Mouse (Mus musculus): ENCODE measurements at regions not wholly inside any gene's neighbourhood (a gene's known extent, or its start where the extent isn't known, plus 50 kb on each side); places are given as distances from the start of the nearest gene placed in this dataset.

DNA sequence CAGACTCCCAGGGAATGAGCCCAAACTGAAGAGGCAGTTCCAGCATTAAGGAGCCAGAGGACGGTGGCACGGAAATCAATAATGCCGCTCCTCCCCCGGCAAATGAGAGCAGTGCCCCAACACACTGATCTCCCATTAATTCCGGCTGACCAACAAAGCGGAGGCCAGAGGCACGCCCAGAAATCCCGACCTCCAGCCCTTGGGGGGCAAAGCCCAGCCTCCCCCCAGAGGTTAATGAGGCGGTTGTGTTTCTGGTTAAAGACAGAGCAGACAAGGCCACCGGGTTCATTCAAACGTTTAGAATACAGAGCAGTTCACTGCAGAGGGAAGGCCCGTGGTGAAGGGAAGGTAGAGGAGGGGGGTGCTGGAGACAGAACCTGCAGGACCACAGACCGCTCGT is 149.9 kb upstream of the Tshz3 start:
- Histone ChIP-seq H3K36me3 (no peaks in the 10 kb centered on the region), H3K27me3 (peaks cover 7% of the 10 kb centered on the region; the same call in 1 of the 2 replicates), H3K9ac (no peak overlapping the region), H3K4me3 (no peak overlapping the region), H3K9me3 (no peaks in the 10 kb centered on the region), H3K27ac (no peak overlapping the region), H3K4me2 (peak overlapping the region; percentile 16; the same call in 1 of the 2 replicates), H3K4me1 (peaks cover 12% of the 10 kb centered on the region)
- WGBS, result 28% methylated on average over 14 of the region's 14 CpGs
- ATAC-seq (ENCODE audit: insufficient number of reproducible peaks, insufficient read depth, low FRiP score, low TSS enrichment, low read depth), result no peak

DNA sequence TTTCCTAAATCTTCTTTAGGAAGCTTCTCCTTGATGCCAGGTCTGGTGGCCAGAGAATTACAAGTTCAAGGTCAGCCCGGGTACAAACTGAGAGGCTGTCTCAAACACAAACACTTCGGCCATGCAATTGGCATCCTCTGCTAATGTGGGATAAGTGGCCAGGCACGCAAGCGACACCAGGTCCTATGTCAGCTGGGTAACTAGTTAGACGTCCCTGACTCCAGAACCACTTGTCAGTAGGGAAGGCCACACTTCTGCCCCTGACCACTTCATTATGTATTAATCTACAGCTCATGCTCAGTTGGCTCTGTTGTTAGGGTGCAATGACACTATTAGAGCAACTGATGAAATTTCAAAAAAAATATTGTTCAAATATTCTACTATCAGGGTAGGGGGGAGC is 149.5 kb upstream of the Tshz3 start:
- no peak overlapping the region for H3K4me3 ChIP-seq
- H3K4me2 ChIP-seq, result no peak overlapping the region
- H3K4me1 ChIP-seq, result peaks cover 12% of the 10 kb centered on the region
- WGBS, result 73% methylated on average over 5 of the region's 5 CpGs
- no peaks in the 10 kb centered on the region for H3K36me3 ChIP-seq
- ATAC-seq (ENCODE audit: insufficient number of reproducible peaks, insufficient read depth, low FRiP score, low TSS enrichment, low read depth), result no peak
- no peak overlapping the region for H3K27ac ChIP-seq
- H3K9me3 ChIP-seq, result no peaks in the 10 kb centered on the region
- peaks cover 7% of the 10 kb centered on the region; the same call in 1 of the 2 replicates for H3K27me3 ChIP-seq
- H3K9ac ChIP-seq, result no peak overlapping the region

DNA sequence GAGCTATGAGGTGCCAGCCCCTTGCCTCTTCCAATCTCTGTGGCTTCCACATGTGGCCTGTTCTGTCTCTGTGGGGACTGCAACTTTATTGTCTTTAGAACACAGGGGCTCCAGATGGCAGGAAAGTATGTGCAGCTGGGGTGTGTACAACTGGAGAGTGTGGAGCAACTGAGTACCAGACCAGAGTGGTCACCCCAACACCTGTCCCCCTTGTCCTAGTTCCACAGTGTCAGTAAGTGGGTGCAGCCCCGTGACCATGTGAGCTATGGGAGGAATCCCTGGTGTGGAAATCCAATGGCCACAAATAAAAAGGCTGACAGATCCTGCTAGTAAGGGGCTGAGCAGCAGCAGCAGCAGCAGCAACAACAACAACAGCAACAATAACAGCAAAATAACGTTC is 126.9 kb upstream of the Tshz3 start:
- WGBS, result 78% methylated on average over 2 of the region's 2 CpGs
- Histone ChIP-seq H3K27ac (no peak overlapping the region), H3K4me2 (no peak overlapping the region), H3K36me3 (no peaks in the 10 kb centered on the region), H3K27me3 (no peaks in the 10 kb centered on the region), H3K4me1 (no peaks in the 10 kb centered on the region), H3K9ac (no peak overlapping the region), H3K4me3 (no peak overlapping the region), H3K9me3 (no peaks in the 10 kb centered on the region)
- no peak for ATAC-seq (ENCODE audit: insufficient number of reproducible peaks, insufficient read depth, low FRiP score, low TSS enrichment, low read depth)

GRCm38 (mm10) chr7:36582074-36582473 is 115.8 kb upstream of the Tshz3 start:
- 88% methylated on average over 6 of the region's 6 CpGs for WGBS
- H3K4me3 ChIP-seq, result no peak overlapping the region
- H3K4me1 ChIP-seq, result no peaks in the 10 kb centered on the region
- no peak overlapping the region for H3K27ac ChIP-seq
- no peaks in the 10 kb centered on the region for H3K9me3 ChIP-seq
- H3K4me2 ChIP-seq, result no peak overlapping the region
- ATAC-seq (ENCODE audit: insufficient number of reproducible peaks, insufficient read depth, low FRiP score, low TSS enrichment, low read depth), result no peak
- no peak overlapping the region for H3K9ac ChIP-seq
- H3K36me3 ChIP-seq, result no peaks in the 10 kb centered on the region
- H3K27me3 ChIP-seq, result no peaks in the 10 kb centered on the region

DNA sequence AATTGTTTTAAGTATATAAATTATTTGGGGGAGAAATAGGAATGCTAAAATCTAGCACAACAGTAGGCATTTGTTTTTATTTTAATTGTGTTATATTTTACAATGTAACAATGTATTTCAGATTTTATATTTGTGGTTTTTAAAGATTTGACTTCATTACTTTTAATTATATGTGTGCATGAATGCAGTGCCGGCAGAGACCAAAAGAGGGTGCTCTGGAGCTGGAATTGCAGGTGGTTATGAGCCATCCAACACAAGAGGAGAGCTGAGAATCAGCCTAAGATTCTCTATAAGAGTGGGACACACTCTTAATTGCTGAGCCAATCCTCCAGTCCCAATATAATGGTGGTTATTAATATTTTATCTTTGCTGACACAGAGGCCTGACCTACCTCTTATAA is 112.9 kb upstream of the Tshz3 start:
- 67% methylated on average over 1 of the region's 1 CpGs for WGBS
- no peak for ATAC-seq (ENCODE audit: insufficient number of reproducible peaks, insufficient read depth, low FRiP score, low TSS enrichment, low read depth)

DNA sequence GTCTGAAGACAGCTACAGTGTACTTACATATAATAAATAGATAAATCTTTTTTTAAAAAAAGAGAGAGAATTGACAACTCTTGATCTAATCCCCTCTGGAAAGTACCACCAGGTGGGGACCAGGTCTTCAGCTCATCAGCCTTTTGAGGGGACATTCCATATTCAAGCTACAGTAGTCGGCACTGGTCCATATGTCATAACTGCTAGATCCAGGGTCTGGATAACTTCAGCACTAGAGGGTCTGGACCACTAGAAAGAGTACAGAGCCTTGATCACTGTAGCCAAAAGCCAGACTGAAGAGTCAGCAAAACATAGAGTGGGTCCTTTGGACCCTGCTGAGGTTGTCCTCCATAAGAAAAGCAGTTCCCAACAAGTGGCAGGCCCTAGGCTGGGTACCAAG is 106.4 kb upstream of the Tshz3 start:
- no peaks in the 10 kb centered on the region for H3K9me3 ChIP-seq
- 97% methylated on average over 1 of the region's 1 CpGs for WGBS
- no peak for ATAC-seq (ENCODE audit: insufficient number of reproducible peaks, insufficient read depth, low FRiP score, low TSS enrichment, low read depth)
- H3K9ac ChIP-seq, result no peak overlapping the region
- no peak overlapping the region for H3K4me2 ChIP-seq
- H3K27me3 ChIP-seq, result no peaks in the 10 kb centered on the region
- no peak overlapping the region for H3K27ac ChIP-seq
- H3K4me3 ChIP-seq, result no peak overlapping the region
- no peaks in the 10 kb centered on the region for H3K36me3 ChIP-seq
- no peaks in the 10 kb centered on the region for H3K4me1 ChIP-seq

More for the DNA sequence above, 112.9 kb upstream of the Tshz3 start:
- Histone ChIP-seq H3K9me3 (no peaks in the 10 kb centered on the region), H3K27ac (no peak overlapping the region), H3K4me1 (no peaks in the 10 kb centered on the region), H3K36me3 (no peaks in the 10 kb centered on the region), H3K27me3 (no peaks in the 10 kb centered on the region), H3K4me3 (no peak overlapping the region), H3K9ac (no peak overlapping the region), H3K4me2 (no peak overlapping the region)

GRCm38 (mm10) chr7:36596630-36597301 is 101.2 kb upstream of the Tshz3 start:
- H3K9ac ChIP-seq, result no peak overlapping the region
- no peak for ATAC-seq (ENCODE audit: insufficient number of reproducible peaks, insufficient read depth, low FRiP score, low TSS enrichment, low read depth)
- 81% methylated on average over 3 of the region's 3 CpGs for WGBS
- no peaks in the 10 kb centered on the region for H3K27me3 ChIP-seq
- no peaks in the 10 kb centered on the region for H3K9me3 ChIP-seq
- no peak overlapping the region for H3K4me2 ChIP-seq
- no peak overlapping the region for H3K4me3 ChIP-seq
- H3K36me3 ChIP-seq, result no peaks in the 10 kb centered on the region
- H3K4me1 ChIP-seq, result no peaks in the 10 kb centered on the region
- H3K27ac ChIP-seq, result no peak overlapping the region

GRCm38 (mm10) chr7:36605026-36605698 is 92.8 kb upstream of the Tshz3 start:
- ATAC-seq (ENCODE audit: insufficient number of reproducible peaks, insufficient read depth, low FRiP score, low TSS enrichment, low read depth), result no peak
- Histone ChIP-seq H3K9me3 (no peaks in the 10 kb centered on the region), H3K4me2 (no peak overlapping the region), H3K36me3 (no peaks in the 10 kb centered on the region), H3K27ac (no peak overlapping the region), H3K27me3 (no peaks in the 10 kb centered on the region), H3K4me3 (no peak overlapping the region), H3K9ac (no peak overlapping the region), H3K4me1 (no peaks in the 10 kb centered on the region)
- WGBS, result 69% methylated on average over 18 of the region's 18 CpGs

DNA sequence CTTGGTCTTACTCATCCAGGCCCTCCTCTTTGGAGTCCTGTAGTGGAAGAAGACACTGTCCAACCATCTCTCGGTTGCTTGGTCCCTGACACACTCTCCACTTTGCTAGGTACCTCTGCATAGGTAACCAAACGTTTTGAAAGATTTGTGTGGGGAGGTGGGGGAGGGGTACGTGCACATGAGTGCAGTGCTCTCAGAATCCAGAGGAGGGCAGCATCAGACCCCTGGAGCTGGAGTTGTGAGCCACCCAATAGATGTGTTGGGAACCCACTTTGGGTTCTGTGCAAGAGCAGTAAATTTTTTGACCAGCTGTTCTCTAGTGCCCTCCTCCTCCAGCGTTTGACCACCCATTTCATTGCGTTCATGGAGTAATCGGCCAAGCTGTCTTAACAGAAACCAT is 77.7 kb upstream of the Tshz3 start:
- Histone ChIP-seq H3K4me3 (no peak overlapping the region), H3K4me2 (no peak overlapping the region)

GRCm38 (mm10) chr7:36644252-36644651 is 53.7 kb upstream of the Tshz3 start:
- H3K4me1 ChIP-seq, result no peaks in the 10 kb centered on the region
- no peak overlapping the region for H3K4me3 ChIP-seq
- no peaks in the 10 kb centered on the region for H3K9me3 ChIP-seq
- H3K36me3 ChIP-seq, result no peaks in the 10 kb centered on the region
- ATAC-seq (ENCODE audit: insufficient number of reproducible peaks, insufficient read depth, low FRiP score, low TSS enrichment, low read depth), result no peak
- no peak overlapping the region for H3K27ac ChIP-seq
- no peak overlapping the region for H3K9ac ChIP-seq
- H3K27me3 ChIP-seq, result no peaks in the 10 kb centered on the region
- no peak overlapping the region for H3K4me2 ChIP-seq
- 62% methylated on average over 3 of the region's 3 CpGs for WGBS

More for the DNA sequence above, 77.7 kb upstream of the Tshz3 start:
- H3K9me3 ChIP-seq, result no peaks in the 10 kb centered on the region
- no peak overlapping the region for H3K9ac ChIP-seq
- no peak overlapping the region for H3K27ac ChIP-seq
- no peaks in the 10 kb centered on the region for H3K4me1 ChIP-seq
- no peaks in the 10 kb centered on the region for H3K27me3 ChIP-seq
- 64% methylated on average over 6 of the region's 6 CpGs for whole genome bisulfite sequencing
- ATAC-seq (ENCODE audit: insufficient number of reproducible peaks, insufficient read depth, low FRiP score, low TSS enrichment, low read depth), result no peak
- H3K36me3 ChIP-seq, result no peaks in the 10 kb centered on the region
